Mouse (Mus musculus): ENCODE data around the gene Tuba3a.
"Not testable (repeated sequence)": the region's sequence is repeated elsewhere in the genome, so short reads cannot be mapped to it uniquely, and the experiment has no call there.

Tuba3a gene

GRCm38 (mm10) chr6:125307091-125307490 lies 21.2 kb upstream of the Tuba3a start:
- no peak for DNase-seq (ENCODE audit: low spot score)

GRCm38 (mm10) chr6:125305465-125305864 lies 19.6 kb upstream of the Tuba3a start:
- DNase-seq (ENCODE audit: low spot score): no peak

GRCm38 (mm10) chr6:125304408-125304807 lies 18.6 kb upstream of the Tuba3a start:
- DNase-seq (ENCODE audit: low spot score): not testable (repeated sequence)

- no peak for DNase-seq (ENCODE audit: low spot score)
Observed at GRCm38 (mm10) chr6:125303242-125303641, 17.4 kb upstream of the Tuba3a start.

GRCm38 (mm10) chr6:125302231-125302982 lies 16.6 kb upstream of the Tuba3a start:
- no peak for DNase-seq (ENCODE audit: low spot score)

- DNase-seq (ENCODE audit: low spot score): no peak
Observed at GRCm38 (mm10) chr6:125300982-125301381, 15.1 kb upstream of the Tuba3a start.

- no peak for DNase-seq (ENCODE audit: low spot score)
Observed at GRCm38 (mm10) chr6:125297149-125297820, 11.4 kb upstream of the Tuba3a start.

GRCm38 (mm10) chr6:125294049-125294448 lies 8.2 kb upstream of the Tuba3a start:
- no peak for DNase-seq (ENCODE audit: low spot score)

GRCm38 (mm10) chr6:125292256-125292655 lies 6.4 kb upstream of the Tuba3a start:
- no peak for DNase-seq (ENCODE audit: low spot score)

- no peak for DNase-seq (ENCODE audit: low spot score)
Observed at GRCm38 (mm10) chr6:125291329-125291728, 5.5 kb upstream of the Tuba3a start.

GRCm38 (mm10) chr6:125288730-125289129 lies 2.9 kb upstream of the Tuba3a start:
- DNase-seq (ENCODE audit: low spot score): no peak

GRCm38 (mm10) chr6:125286944-125287343 lies 1.1 kb upstream of the Tuba3a start:
- DNase-seq (ENCODE audit: low spot score): no peak

GRCm38 (mm10) chr6:125284751-125285150 lies 1.1 kb downstream of the Tuba3a start:
- DNase-seq (ENCODE audit: low spot score): no peak

GRCm38 (mm10) chr6:125284250-125284649 lies 1.6 kb downstream of the Tuba3a start:
- no peak for DNase-seq (ENCODE audit: low spot score)

GRCm38 (mm10) chr6:125282721-125283120 lies 3.1 kb downstream of the Tuba3a start:
- DNase-seq (ENCODE audit: low spot score): not testable (repeated sequence)

GRCm38 (mm10) chr6:125279729-125280128 lies 6.1 kb downstream of the Tuba3a start:
- DNase-seq (ENCODE audit: low spot score): no peak

GRCm38 (mm10) chr6:125274841-125275563 lies 10.8 kb downstream of the Tuba3a start:
- no peak for DNase-seq (ENCODE audit: low spot score)

GRCm38 (mm10) chr6:125272228-125272785 lies 13.5 kb downstream of the Tuba3a start:
- no peak for DNase-seq (ENCODE audit: low spot score)

- peak; percentile 87 for DNase-seq (ENCODE audit: low spot score)
Observed at GRCm38 (mm10) chr6:125271455-125272227, 14.2 kb downstream of the Tuba3a start.

- DNase-seq (ENCODE audit: low spot score): no peak
Observed at GRCm38 (mm10) chr6:125268799-125269198, 17.0 kb downstream of the Tuba3a start.

GRCm38 (mm10) chr6:125267469-125267868 lies 18.4 kb downstream of the Tuba3a start:
- no peak for DNase-seq (ENCODE audit: low spot score)

- not testable (repeated sequence) for DNase-seq (ENCODE audit: low spot score)
Observed at GRCm38 (mm10) chr6:125266600-125266999, 19.2 kb downstream of the Tuba3a start.

Measured in left cerebral cortex, adult 11 months (tissue).